Mouse (Mus musculus): ENCODE results near the gene Tk2. TPM values are rescaled to one million over a fixed set of nuclear protein-coding genes. Genes with fewer than 3 reads are reported as not detected.

Gene Tk2
- polyA plus RNA-seq, 1 experiment from 2014 or later = 16.4 TPM

GRCm38 (mm10) chr8:104191496-104191895, 56.9 kb downstream of the Tk2 start:
- DNase-seq (peak; percentile 73), ATAC-seq (ENCODE audit: insufficient read depth) (peak; percentile 92)
- H3K36me3 ChIP-seq (ENCODE audit: insufficient read depth) = no peaks in the 10 kb centered on the region
- no peak overlapping the region for H3K4me3 ChIP-seq (ENCODE audit: low read depth, low read length)
- no peak overlapping the region for H3K4me2 ChIP-seq
- no peak for TF ChIP-seq CTCF (IDR thresholded peaks at IDR 0.05; ENCODE audit: low read depth)
- WGBS = 12% methylated on average over 11 of the region's 11 CpGs
- no peaks in the 10 kb centered on the region for H3K4me1 ChIP-seq (ENCODE audit: insufficient read depth)
- no peaks in the 10 kb centered on the region for H3K9me3 ChIP-seq (ENCODE audit: low read depth, low read length)
- H3K9ac ChIP-seq = no peak overlapping the region
- H3K27ac ChIP-seq (ENCODE audit: low read depth) = no peak overlapping the region; the same call in 1 of the 2 replicates
- no peaks in the 10 kb centered on the region for H3K27me3 ChIP-seq (ENCODE audit: insufficient read depth, low read length)

- H3K27ac ChIP-seq (ENCODE audit: low read depth) = no peak overlapping the region; the same call in 1 of the 2 replicates
- H3K9ac ChIP-seq = no peak overlapping the region
- H3K27me3 ChIP-seq (ENCODE audit: insufficient read depth, low read length) = no peaks in the 10 kb centered on the region
- no peak for TF ChIP-seq CTCF (IDR thresholded peaks at IDR 0.05; ENCODE audit: low read depth)
- WGBS = 46% methylated on average over 6 of the region's 6 CpGs
- H3K4me1 ChIP-seq (ENCODE audit: insufficient read depth) = no peaks in the 10 kb centered on the region
- ATAC-seq (ENCODE audit: insufficient read depth) (peak; percentile 50; the same call in 1 of the 2 replicates), DNase-seq (peak; percentile 37)
- no peaks in the 10 kb centered on the region for H3K36me3 ChIP-seq (ENCODE audit: insufficient read depth)
- H3K4me2 ChIP-seq = no peak overlapping the region
- no peak overlapping the region for H3K4me3 ChIP-seq (ENCODE audit: low read depth, low read length)
- H3K9me3 ChIP-seq (ENCODE audit: low read depth, low read length) = no peaks in the 10 kb centered on the region
These were observed 57.4 kb downstream of the Tk2 start for GRCm38 (mm10) chr8:104190777-104191468.

- Histone ChIP-seq H3K4me1 (ENCODE audit: insufficient read depth) (no peaks in the 10 kb centered on the region), H3K4me3 (ENCODE audit: low read depth, low read length) (no peak overlapping the region), H3K27me3 (ENCODE audit: insufficient read depth, low read length) (no peaks in the 10 kb centered on the region), H3K9ac (no peak overlapping the region), H3K27ac (ENCODE audit: low read depth) (no peak overlapping the region), H3K36me3 (ENCODE audit: insufficient read depth) (no peaks in the 10 kb centered on the region), H3K4me2 (no peak overlapping the region), H3K9me3 (ENCODE audit: low read depth, low read length) (no peaks in the 10 kb centered on the region)
- DNase-seq = no peak
- TF ChIP-seq CTCF (IDR thresholded peaks at IDR 0.05; ENCODE audit: low read depth) = no peak
- 46% methylated on average over 5 of the region's 5 CpGs for WGBS
- ATAC-seq (ENCODE audit: insufficient read depth) = no peak
These were observed 59.9 kb downstream of the Tk2 start for GRCm38 (mm10) chr8:104188459-104188858.

GRCm38 (mm10) chr8:104187622-104188021, 60.7 kb downstream of the Tk2 start:
- no peaks in the 10 kb centered on the region for H3K4me1 ChIP-seq (ENCODE audit: insufficient read depth)
- no peak overlapping the region for H3K4me3 ChIP-seq (ENCODE audit: low read depth, low read length)
- no peak overlapping the region for H3K4me2 ChIP-seq
- H3K9me3 ChIP-seq (ENCODE audit: low read depth, low read length) = no peaks in the 10 kb centered on the region
- H3K9ac ChIP-seq = no peak overlapping the region
- no peaks in the 10 kb centered on the region for H3K36me3 ChIP-seq (ENCODE audit: insufficient read depth)
- no peak for DNase-seq
- no peak for ATAC-seq (ENCODE audit: insufficient read depth)
- TF ChIP-seq CTCF (IDR thresholded peaks at IDR 0.05; ENCODE audit: low read depth) = no peak
- WGBS = 75% methylated on average over 6 of the region's 6 CpGs
- H3K27me3 ChIP-seq (ENCODE audit: insufficient read depth, low read length) = no peaks in the 10 kb centered on the region
- H3K27ac ChIP-seq (ENCODE audit: low read depth) = no peak overlapping the region

GRCm38 (mm10) chr8:104186827-104187226, 61.5 kb downstream of the Tk2 start:
- Histone ChIP-seq H3K4me3 (ENCODE audit: low read depth, low read length) (no peak overlapping the region), H3K9ac (no peak overlapping the region), H3K27me3 (ENCODE audit: insufficient read depth, low read length) (no peaks in the 10 kb centered on the region), H3K4me2 (no peak overlapping the region), H3K4me1 (ENCODE audit: insufficient read depth) (no peaks in the 10 kb centered on the region), H3K27ac (ENCODE audit: low read depth) (no peak overlapping the region), H3K9me3 (ENCODE audit: low read depth, low read length) (no peaks in the 10 kb centered on the region), H3K36me3 (ENCODE audit: insufficient read depth) (no peaks in the 10 kb centered on the region)
- WGBS = 65% methylated on average over 4 of the region's 4 CpGs
- no peak for TF ChIP-seq CTCF (IDR thresholded peaks at IDR 0.05; ENCODE audit: low read depth)
- no peak for DNase-seq
- no peak for ATAC-seq (ENCODE audit: insufficient read depth)

GRCm38 (mm10) chr8:104184905-104185304, 63.5 kb downstream of the Tk2 start:
- no peak overlapping the region for H3K4me2 ChIP-seq
- ATAC-seq (ENCODE audit: insufficient read depth) (peak; percentile 54), DNase-seq (peak; percentile 11)
- H3K36me3 ChIP-seq (ENCODE audit: insufficient read depth) = no peaks in the 10 kb centered on the region
- no peaks in the 10 kb centered on the region for H3K9me3 ChIP-seq (ENCODE audit: low read depth, low read length)
- no peak overlapping the region for H3K9ac ChIP-seq
- no peak overlapping the region for H3K4me3 ChIP-seq (ENCODE audit: low read depth, low read length)
- TF ChIP-seq CTCF (IDR thresholded peaks at IDR 0.05; ENCODE audit: low read depth) = no peak
- 28% methylated on average over 6 of the region's 6 CpGs for WGBS
- no peaks in the 10 kb centered on the region for H3K27me3 ChIP-seq (ENCODE audit: insufficient read depth, low read length)
- no peaks in the 10 kb centered on the region for H3K4me1 ChIP-seq (ENCODE audit: insufficient read depth)
- no peak overlapping the region for H3K27ac ChIP-seq (ENCODE audit: low read depth)

DNA sequence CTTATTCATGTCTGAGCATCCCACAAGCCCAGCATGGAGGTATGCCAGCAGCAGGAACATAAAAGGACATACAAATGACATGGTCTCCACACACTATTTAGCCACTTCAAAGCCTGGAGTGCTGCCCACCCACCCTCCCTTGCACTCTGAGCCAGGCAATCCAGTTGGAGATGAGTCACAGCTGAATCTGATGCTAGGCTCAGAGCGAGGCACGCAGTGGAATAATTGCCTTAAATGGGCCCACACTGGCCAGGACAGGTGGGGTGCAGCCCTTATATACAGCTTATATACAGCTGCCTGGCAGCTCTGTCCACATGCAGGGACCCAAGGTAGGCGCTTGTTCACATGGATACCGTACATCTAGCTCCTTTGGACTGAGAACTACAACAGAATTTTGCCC, 71.3 kb downstream of the Tk2 start:
- no peak for TF ChIP-seq CTCF (IDR thresholded peaks at IDR 0.05; ENCODE audit: low read depth)
- WGBS = 71% methylated on average over 4 of the region's 4 CpGs
- Histone ChIP-seq H3K9me3 (ENCODE audit: low read depth, low read length) (no peaks in the 10 kb centered on the region), H3K36me3 (ENCODE audit: insufficient read depth) (no peaks in the 10 kb centered on the region), H3K4me2 (no peak overlapping the region), H3K4me1 (ENCODE audit: insufficient read depth) (no peaks in the 10 kb centered on the region; the same call in 1 of the 2 replicates), H3K4me3 (ENCODE audit: low read depth, low read length) (no peak overlapping the region), H3K27ac (ENCODE audit: low read depth) (no peak overlapping the region), H3K27me3 (ENCODE audit: insufficient read depth, low read length) (peaks cover 15% of the 10 kb centered on the region), H3K9ac (no peak overlapping the region)
- no peak for DNase-seq
- no peak for ATAC-seq (ENCODE audit: insufficient read depth)

Other genes starting within 250 kb of the Tk2 start
- 69.8 and 71.5 TPM in 2 replicates for gene Cdh5, start 146.9 kb downstream of the Tk2 start, polyA plus RNA-seq (2014; fragmentation: Nextera tagmentation; extraction: Ambion mirVana)
- 0.74 and 0.86 TPM in 2 replicates for gene Bean1, start 78.1 kb downstream of the Tk2 start, polyA plus RNA-seq (2014; fragmentation: Nextera tagmentation; extraction: Ambion mirVana)
- 39.1 and 45.4 TPM in 2 replicates for gene Cklf, start 2.3 kb upstream of the Tk2 start, polyA plus RNA-seq (2014; fragmentation: Nextera tagmentation; extraction: Ambion mirVana)
- gene Cmtm2a, start 44.6 kb upstream of the Tk2 start, polyA plus RNA-seq (2014; fragmentation: Nextera tagmentation; extraction: Ambion mirVana) = not detected in 2 replicates
- not detected in 2 replicates for gene Gm45711, start 61.5 kb upstream of the Tk2 start, polyA plus RNA-seq (2014; fragmentation: Nextera tagmentation; extraction: Ambion mirVana)
- not detected in 2 replicates for gene Cmtm1, start 61.6 kb upstream of the Tk2 start, polyA plus RNA-seq (2014; fragmentation: Nextera tagmentation; extraction: Ambion mirVana)
- gene Gm11020, start 73.0 kb upstream of the Tk2 start, polyA plus RNA-seq (2014; fragmentation: Nextera tagmentation; extraction: Ambion mirVana) = not detected in 2 replicates
- not detected in 2 replicates for gene Cmtm2b, start 73.7 kb upstream of the Tk2 start, polyA plus RNA-seq (2014; fragmentation: Nextera tagmentation; extraction: Ambion mirVana)
- 156 and 164 TPM in 2 replicates for gene Cmtm3, start 90.9 kb upstream of the Tk2 start, polyA plus RNA-seq (2014; fragmentation: Nextera tagmentation; extraction: Ambion mirVana)
- gene Cmtm4, start 147.2 kb upstream of the Tk2 start, polyA plus RNA-seq (2014; fragmentation: Nextera tagmentation; extraction: Ambion mirVana) = 3.6 and 4.0 TPM in 2 replicates
- gene Dync1li2, start 194.5 kb upstream of the Tk2 start, polyA plus RNA-seq (2014; fragmentation: Nextera tagmentation; extraction: Ambion mirVana) = 61.1 and 62.4 TPM in 2 replicates

Measured in lung, embryonic 14.5 days (tissue).